Mouse (Mus musculus) 3134 (cell line): Measurements from ENCODE around the gene Kmt2e.

Experiments used
- DNase-seq: peaks from one replicate; pipeline ENCODE4 v3.0.0-alpha.2; 2011; ENCODE audit warnings: low spot score; ENCODE audit not compliant: insufficient read length; ENCODE audit errors: extremely low read depth

The Kmt2e gene

GRCm38 (mm10) chr5:23433720-23434597 is at the start of gene Kmt2e:
TSS of gene Kmt2e (plus strand) at chr5:23434441.
- DNase-seq = peak; percentile 86

- DNase-seq = peak; percentile 48
These were observed 49.1 kb upstream of the Kmt2e start for GRCm38 (mm10) chr5:23385136-23385535.

DNA sequence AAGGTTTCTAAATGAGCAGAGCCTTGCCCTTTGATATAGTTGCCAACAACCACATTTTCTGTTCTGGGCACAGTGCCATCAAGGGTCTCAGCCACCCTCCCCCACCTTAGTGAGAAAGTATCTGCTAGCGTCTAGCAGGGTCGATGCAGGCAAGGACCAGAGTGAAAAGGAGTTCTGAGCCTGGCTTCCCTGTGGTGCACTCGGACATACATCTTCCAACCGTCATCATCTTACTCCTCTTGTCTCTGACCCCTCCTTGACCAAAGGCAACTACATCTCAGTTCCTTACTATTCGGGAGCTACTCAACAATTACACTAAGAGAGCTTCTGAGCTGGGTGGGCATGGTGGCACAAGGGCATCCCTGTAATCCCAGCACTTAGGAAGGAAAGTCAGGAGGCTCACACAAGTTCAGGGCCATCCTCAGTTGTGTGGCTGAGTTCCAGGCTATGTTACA is 48.5 kb upstream of the Kmt2e start:
- no peak for DNase-seq

GRCm38 (mm10) chr5:23386562-23387312 is 47.5 kb upstream of the Kmt2e start:
- peak; percentile 92 for DNase-seq

GRCm38 (mm10) chr5:23387313-23387666 is 47.0 kb upstream of the Kmt2e start:
- no peak for DNase-seq

DNA sequence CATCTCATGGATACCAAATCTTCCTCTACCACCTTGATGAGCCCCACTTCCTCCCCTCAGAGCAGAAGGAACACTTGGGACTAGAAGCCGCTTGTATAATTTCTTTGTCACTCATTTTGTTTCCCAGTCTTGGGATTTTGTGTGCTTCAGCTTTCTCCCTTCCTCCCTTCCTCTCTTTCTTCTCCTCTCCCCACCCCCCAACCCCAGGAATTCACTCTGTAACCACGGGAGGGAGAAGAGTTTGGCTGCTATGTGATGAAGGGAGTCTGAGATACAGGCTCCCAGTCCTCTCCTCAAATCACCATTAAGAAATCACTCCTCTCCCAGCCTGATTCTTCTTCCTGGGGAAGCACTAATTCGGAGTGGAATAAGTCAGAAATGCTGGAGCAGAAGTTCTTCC is 46.1 kb upstream of the Kmt2e start:
- no peak for DNase-seq

DNA sequence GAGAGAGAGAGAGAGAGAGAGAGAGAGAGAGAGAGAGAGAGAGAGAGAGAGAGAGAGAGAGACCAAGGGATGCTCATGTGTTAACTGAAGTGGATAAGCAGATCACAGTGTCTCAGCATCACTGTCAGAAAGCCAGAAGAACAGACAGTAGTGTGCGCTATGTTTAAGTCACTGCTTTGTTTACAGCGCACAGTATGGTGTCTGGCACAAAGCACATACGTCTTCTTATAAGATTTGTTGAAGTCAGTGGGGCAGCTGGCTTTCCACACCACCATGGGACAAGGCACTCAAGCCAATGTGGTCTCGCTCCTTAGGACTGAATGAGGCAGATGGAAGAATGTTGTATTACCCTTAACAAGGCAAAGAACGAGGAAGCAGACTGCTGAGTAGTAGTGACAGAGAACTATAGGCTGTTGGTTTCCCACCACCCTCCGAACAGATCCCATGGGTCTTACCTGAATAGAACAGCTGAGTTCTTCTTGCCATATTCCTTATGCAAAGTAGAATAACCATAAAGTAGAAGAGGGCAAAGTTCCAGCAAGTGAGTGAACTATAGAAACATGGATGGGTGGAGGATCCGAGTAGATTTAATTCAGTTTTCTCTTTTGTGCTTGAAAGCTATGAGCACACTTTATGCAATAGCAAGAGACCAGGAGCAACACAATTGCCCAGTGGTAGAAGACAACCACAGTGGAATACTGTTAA is 44.5 kb upstream of the Kmt2e start:
- DNase-seq = no peak

DNA sequence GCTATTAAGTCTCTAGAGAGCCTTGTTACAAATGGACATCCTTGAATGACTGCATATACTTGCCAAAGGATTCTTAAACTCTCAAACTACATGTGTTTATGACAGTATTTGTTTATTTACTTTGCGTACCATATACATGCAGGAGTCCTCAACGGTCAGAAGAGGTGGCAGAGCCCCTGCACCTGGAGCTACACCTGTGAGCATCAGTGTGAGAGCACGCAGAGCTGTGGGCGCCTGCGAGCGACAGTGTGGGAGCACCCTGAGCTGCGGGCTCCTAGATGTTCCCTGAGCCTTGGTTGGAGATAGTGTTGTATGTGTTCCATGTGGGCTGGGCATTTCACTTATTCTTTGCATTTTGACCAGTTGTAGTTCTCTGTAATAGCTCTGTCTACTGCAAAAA is 42.5 kb upstream of the Kmt2e start:
- no peak for DNase-seq

DNA sequence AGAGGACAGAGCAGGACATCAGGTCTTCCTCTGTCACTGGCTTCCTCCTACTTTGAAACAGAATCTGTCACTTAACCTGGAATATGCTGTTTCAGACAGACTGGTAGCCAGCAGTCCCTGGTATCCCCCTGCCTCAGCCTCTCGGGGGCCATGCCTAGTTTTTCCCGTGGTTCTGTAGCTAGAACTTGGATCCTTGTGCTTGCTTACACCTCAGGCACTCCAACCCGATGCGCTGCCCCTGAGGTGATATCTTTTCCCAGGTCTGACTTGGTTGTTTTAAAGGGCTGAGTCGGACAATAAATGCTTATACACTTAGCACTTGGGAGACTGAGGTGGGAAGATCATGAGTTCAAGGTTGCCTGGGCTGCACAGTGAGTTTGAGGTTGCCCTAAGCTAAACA is 40.4 kb upstream of the Kmt2e start:
- no peak for DNase-seq

DNA sequence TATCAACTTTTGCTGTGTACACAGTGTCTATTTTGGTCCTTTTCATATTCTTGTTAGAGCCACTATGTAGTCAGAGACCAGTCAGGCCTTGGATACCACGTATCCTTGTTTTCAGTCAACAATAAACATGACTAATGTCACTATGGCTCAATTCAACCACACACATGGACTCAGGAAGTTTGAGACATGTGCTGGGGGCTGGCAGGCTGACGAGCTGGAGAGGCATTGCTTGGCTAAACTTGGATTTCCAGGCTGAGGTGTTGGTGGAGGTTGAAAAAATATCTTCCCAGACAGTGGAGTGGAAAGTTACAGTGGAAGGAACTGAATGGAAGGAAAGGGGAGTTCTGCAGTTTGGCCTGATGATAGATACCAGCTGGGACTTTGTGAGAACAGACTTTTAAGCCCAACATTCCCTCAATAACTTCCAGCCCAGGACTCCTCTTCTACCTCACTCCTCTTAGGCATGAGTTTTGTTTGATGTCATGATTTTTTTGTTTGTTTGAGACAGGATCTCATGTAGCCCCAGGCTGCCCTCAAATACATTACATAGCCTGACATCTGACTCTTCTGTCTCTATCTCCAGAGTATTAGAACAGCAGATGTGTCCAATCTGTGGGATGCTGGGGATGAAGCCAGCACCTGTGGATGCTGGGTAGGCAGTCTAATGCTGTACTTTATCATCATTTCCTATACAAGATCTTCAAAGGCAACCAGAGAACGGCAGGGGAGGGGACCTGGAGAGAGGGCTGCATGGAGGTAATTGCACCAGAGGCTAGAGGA is 39.7 kb upstream of the Kmt2e start:
- peak; percentile 54 for DNase-seq

- DNase-seq = no peak
These were observed 38.5 kb upstream of the Kmt2e start for GRCm38 (mm10) chr5:23395721-23396120.

GRCm38 (mm10) chr5:23396756-23397155 is 37.5 kb upstream of the Kmt2e start:
- no peak for DNase-seq

- DNase-seq = no peak
These were observed 34.1 kb upstream of the Kmt2e start for GRCm38 (mm10) chr5:23400156-23400555.

DNA sequence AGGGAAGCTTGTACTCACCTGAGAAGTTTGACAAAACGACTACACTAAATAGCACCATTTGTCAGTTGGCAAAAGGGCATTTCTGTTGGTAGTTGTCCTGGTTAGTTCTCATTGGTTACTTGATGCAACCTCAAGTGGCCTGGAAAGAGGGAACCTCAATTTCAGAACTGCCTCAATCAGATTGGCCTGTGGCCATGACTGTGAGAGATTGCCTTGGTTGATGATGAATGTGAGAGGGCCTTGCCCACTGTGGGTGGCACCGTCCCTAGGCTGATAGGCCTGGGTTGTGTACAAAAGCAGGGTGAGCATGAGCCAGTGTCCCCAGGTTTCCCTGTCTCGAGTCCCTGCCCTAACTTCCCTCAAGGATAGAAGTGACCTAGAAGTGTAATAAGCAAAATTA is 33.4 kb upstream of the Kmt2e start:
- no peak for DNase-seq

GRCm38 (mm10) chr5:23401368-23401767 is 32.9 kb upstream of the Kmt2e start:
- DNase-seq = no peak

GRCm38 (mm10) chr5:23401999-23402398 is 32.2 kb upstream of the Kmt2e start:
- peak; percentile 47 for DNase-seq

DNA sequence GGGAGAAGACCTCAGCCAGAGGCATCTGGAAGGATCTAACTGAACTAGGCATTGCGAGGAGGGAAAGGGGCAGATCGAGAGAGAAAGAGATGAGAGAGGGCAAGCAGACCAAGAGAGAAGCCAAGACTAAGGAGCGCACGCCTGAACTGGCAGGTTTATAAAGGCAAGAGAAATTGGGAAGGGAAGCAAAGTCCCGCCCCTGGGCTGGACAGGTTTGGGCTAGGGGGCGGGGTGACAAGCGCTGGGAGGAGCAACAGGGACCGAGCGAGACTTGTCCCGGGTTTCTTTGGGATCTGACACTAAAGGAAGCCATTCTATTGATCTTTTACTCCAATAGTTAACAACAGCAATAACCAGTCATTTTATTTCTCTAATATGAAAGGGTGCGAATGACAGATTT is 31.1 kb upstream of the Kmt2e start:
- DNase-seq = peak; percentile 59

DNA sequence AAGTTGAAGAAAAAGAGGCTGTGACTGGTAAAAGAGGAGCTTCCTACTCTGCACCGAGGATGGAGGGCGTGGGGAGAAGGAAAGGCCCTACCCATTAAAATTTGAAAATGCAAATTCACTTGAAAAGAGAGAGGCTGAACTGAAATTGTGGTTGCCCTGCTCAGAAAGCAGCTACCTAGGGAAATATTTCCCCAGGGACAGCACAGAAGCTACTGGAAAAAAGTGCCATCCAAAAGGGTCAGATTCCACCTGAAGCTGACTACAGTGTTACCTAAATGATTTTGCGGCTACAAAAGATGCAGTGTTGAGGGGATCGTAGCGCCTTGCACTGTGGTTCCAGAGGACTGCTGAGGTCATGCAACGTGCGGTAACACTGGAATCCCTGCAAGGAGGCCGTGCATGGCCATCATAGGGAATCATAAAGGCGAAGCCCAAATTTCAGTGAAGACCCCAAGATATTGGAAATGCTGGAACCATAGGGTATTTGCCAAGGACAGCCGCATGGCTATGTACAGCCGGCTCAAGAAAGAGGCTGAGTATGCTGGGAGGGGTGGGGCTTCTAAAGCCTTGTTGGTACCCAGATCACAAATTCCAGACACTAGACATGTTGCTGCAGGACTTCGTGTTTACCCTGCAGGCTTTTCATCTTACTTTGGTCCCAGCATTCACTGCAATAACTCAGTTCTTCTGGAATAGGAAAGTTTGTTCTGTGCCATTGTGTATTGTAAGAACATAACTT is 28.4 kb upstream of the Kmt2e start:
- DNase-seq = no peak

GRCm38 (mm10) chr5:23406405-23406745 is 27.9 kb upstream of the Kmt2e start:
- no peak for DNase-seq

DNA sequence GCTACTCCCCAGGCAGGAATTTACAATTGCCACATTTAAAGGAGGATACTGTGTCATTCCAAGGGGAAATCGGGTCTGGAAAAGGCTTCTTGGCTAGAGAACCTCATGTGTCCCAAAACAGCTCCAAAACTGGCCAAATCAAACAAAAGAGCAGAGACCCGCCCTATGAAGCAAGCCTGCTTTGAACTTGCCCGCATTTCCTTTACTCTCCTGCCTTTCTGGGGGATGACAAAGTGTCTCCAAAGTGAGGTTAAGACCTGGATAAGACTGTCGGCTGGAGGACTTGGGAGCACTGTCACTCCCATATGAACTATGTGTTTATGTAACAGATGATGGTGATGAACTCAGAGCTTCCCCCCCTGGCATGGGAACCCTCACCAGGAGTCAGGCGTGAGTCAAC is 26.1 kb upstream of the Kmt2e start:
- DNase-seq = peak; percentile 57
